Mouse (Mus musculus): ENCODE results near the gene Creb3l2.

DNA sequence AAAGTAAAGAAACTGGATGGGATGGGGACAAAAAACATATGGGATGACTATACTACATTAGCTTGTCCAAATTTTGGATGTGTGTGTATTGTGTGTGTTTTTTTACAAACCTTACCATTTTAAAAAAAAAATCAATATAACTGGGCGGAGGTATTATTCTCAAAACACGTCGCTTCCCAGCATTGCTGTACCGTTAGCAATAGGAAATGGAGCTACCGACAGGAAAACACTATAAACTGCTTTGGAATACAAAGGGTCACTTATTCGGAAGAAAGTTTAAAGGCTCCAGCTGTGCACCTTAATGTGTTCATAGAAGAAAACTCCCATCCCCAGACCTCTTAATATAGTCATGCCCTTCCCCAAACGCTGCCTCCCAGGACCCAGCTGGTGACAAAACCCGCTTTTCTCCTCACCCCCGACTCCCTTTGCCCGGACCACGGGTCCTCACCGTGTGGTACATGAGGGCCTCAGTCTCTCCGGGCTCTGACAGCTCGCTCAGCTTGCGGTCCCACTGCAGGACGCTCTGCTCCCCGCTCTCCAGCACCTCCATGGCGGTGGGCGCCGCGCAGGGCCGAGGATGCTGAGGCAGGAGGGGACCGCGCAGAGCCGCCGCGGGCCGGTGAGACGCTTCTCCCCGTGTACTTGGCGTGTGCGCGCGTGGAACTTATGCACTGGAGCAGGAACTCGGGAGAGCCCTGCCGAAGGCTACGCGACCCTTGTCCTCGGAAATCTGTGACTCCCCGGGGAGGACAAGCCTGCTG is 515 bp downstream of the Creb3l2 start:
- TF ChIP-seq CTCF (IDR thresholded peaks at IDR 0.05; ENCODE audit: low read depth, low read length) (no peak), POLR2A (IDR thresholded peaks at IDR 0.05; ENCODE audit: insufficient read depth, low read length) (no peak), EP300 (IDR thresholded peaks at IDR 0.05; ENCODE audit: insufficient read depth, low read depth, low read length) (no peak)
